Mouse (Mus musculus) cerebellum, postnatal 10 days (tissue): ENCODE data around the gene Map1a.

Experiments used
- DNase-seq, 2 experiments: peaks; one replicate each; pipeline ENCODE4 v3.0.0; 2021; ENCODE audit warnings: mixed read lengths in 2 of 2

Gene Map1a

DNA sequence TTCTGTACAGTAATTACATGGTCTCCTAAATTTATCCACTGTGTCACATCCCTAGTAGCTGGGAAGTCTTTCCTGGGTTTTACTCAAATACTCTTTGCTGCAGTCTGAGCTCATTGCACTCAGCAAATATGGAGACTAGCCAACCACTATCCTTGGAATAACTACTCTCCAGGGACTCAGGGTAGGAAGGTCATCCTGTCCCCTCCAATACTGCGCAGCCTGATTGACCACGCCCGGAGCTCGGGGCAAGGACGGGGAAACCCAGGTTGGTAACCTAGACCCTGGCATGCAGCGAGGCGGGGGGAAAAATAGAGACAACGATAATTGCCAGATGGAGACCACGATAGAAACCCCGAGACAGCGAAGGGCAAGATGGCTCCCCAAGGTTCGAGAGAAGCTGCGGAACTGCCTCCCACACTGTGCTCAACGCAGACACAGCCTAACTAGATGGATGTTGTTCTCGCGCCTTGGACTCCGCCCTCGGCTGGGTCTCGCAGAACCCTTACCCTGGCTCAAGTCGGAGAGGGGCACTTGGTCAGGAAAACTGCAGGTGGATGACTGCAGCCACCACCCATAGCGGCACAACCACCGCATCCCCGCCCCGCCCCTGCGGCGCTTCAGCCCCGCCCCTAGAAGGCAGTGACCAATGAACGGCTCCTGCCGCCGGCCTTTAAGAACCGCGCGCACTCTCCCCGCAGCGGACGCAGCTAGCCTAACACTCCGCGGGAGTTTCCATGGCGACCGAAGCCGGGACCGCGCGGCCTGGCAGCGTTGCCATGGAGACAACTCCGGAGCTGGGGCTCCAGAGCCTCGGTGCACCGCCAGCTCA lies at the start of gene Map1a:
TSS of gene Map1a (plus strand) at position 700 of the 829 bp plus-strand sequence.
- peak; percentile 98 to 99 for DNase-seq

- DNase-seq: no peak
These were observed 45.3 kb upstream of the Map1a start for GRCm38 (mm10) chr2:121244099-121244498.

GRCm38 (mm10) chr2:121249758-121250157 lies 39.6 kb upstream of the Map1a start:
- no peak for DNase-seq

GRCm38 (mm10) chr2:121268446-121268845 lies 21.0 kb upstream of the Map1a start:
- no peak for DNase-seq

DNA sequence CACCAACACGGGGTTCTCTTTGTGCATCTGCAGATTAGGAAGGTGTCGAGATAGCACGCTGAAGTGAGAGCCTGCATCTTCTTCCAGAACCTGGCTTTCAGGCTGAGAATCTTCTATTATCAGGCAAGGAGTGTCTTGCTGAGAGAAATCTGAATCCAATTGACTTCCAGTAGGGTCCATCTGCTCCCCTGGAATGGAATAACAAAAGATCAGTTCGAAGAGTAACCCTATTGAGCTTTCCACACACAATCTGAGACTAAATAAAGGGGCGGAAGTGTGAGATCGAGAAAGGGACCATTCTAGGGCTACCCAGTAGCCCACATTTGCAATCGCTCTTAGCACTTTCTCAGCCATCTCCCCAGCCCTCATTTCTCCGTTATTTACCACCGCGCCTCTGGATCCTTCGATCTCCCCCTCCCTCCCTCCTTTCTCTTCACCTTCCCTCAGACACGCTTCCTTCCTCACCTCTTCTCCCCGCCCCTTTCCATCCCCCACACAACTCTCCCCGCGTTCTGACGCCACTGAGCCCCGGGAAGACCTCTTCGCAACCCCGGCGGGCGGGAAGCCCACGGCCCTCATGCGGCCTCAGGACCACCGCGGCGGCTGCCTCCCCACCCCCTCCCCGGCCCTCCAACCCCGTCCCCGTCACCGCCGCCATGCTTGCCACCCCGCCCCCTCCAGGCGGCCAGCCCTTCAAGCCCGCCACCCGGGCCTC lies 18.7 kb upstream of the Map1a start:
- peak in 1 of 2 experiments; percentile 37 for DNase-seq

GRCm38 (mm10) chr2:121271236-121271927 lies 18.0 kb upstream of the Map1a start, which contains the start of gene Trp53bp1:
Gene Trp53bp1, minus strand, starts transcription at chr2:121271407.
- DNase-seq: peak; percentile 96 to 97

- DNase-seq: no peak
These were observed 17.4 kb upstream of the Map1a start for GRCm38 (mm10) chr2:121271928-121272516.

- DNase-seq: peak; percentile 41 to 47
These were observed 1.6 kb upstream of the Map1a start for GRCm38 (mm10) chr2:121287850-121288249.

DNA sequence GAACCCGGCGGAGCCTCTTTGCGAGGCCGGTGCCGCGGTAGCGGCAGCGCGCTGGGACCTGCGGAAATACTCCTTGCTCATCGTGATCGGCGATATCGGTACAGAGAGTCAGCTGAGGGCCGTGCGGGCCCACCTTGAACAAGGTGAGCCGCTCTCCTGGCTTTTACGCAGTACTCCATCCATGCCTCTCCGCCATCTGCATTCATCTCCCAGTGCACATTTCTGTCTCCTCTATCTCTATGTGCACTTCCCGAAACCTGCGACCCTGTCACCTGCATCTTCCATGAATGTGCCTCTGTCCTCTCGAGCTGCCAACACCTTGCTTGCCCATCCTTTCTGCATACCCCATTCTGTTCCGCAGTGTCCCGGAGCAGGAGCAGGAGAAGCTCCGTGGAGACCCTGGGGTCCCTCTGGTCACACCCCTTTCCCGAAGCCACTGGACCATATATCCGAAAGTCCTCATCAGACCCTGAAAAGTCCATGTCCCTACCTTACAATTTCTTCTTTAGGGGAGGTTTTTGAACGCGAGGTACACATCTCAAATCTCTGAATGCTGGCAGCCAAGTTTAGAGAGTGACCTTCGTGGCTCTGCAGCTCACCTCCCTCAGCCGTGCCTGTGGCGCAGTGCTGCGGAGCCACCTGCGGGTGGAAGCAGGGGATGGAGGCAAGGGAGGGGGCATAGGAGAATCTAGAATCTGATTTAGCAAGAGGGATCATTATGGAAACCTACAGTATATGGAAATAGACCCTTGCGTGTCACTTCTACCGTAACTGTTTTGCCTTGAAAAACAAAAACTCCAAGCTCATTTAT lies 535 bp downstream of the Map1a start:
- peak; percentile 39 to 51 for DNase-seq

- DNase-seq: peak in 1 of 2 experiments; percentile 11
These were observed 3.1 kb downstream of the Map1a start for GRCm38 (mm10) chr2:121292316-121293013.

DNA sequence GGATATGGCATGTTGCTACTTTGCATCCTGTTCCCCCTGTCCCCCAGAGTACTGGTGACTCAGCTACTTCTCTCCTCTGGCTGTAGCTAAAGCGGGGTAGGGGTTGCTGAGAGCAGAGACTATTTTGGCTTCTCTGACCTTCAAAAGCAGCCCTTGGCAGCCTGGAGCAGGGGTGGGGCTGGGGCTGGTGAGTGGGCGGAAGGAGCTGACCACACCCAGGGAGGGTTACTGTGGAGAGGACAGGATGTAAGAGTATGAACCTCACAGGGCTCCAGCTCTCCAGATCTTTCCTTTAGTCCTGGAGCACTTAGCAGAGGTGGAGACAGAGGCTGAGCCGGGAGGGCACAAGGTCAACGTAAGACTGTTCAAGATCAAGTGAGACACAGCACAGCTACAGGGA lies 4.8 kb downstream of the Map1a start:
- peak; percentile 59 to 67 for DNase-seq

DNA sequence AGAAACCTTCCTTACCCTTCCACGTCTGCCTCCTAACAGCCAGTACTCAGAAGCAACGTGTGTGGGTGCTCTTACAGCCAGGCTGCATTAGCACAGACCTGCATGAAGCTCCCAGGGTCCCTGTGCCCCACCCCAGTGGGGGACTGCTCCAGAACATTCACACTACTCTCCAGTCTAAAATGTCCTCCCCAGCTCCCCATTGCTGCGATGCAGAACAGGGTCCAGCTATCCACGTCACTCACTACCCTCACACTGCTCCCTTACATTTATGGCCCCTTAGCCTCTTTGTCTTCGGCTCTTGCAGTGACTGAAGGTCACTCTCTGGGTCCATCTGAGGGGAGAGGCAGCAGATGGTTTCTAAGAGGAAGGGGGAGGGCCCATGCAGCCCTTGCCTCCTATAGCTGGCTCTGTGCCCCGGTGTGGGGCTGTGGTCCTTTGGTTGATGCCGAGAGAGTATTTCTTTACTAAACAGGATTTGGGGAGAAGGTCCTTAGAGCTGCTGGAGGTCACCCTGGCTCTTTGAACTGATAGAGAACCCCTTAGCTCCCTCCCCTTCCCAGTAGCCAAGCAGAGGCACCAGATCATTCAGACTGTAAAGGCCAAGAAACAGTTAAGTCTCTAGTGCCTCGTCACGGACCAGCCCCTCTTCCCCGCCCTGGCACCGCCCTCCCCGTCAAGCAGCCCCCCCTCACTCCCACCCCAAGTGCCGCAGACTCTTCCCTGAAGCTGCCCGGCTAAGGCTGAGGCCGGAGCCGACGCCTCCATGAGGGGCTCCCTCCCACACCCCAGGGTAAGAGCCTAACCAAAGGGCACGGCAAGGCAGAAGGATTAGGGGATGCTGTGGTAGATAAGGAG lies 5.6 kb downstream of the Map1a start:
- peak; percentile 92 to 94 for DNase-seq

DNA sequence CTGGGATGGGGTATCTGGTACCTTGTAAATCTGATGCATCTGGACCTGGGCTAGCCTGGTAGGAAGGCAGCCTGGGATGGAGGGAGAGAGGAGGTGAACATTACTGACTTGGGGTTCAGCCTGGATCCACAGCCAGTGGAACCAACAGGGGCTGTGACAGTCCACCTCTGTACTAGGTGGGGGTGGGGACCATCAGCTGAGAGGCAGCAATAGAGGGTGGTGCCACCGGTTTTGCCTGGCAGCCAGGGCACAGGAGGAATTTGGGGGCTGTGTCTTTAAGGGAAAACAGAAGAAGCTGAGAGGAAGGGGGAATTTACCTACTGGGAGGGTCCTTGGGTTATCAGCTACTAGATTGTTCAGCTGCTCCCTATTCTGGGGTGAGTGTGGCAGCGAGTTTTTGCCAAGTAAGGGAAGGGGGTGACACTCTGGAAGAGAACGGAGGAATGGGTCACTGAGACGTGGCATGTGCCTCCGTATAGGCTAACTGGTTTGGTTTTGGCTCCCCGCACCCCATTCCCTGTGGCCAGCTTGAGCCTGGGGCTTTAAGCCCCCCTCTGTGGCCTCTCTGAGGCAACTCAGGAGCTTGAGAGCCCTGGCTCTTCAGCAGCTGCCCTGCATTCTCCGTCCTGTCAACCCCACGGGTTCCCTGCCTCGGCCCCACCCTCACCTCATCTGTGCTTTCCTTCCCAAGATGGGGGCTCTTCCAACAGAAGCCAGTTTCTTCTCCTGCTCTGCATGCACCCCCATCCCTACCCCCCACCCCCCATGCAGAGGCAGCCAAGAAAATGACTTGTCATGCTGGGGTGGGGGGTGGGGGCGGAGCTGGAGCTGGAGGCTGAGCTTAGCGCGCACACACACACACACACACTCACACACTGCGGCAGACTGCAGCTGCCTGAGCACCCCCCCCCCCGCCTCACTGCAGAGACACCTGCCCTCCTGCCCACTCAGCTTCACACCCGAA lies 6.5 kb downstream of the Map1a start:
- DNase-seq: peak; percentile 75

DNA sequence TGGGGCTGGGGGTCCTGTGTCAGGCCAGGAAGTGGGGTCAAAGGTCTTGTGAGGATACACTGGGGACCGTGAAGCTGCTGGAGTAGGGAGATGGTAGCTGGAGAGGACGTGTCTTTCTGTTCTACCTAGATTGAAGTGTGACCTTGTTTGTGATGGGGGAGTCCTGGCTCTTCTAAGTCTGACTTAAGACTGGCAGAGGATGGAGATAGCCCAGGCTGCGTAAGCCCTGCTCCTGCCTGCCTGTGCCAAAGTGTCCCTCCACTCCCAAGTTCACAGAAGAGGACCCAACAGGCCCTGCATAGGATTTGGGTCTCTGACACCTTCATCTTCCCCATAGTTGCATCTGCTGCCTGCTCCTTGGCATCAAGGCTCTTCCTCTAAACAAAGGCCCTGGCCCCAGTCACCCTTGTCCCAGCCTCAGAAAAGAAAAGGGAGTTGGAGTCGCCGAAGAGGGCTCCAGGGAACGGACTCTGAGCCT lies 7.4 kb downstream of the Map1a start:
- peak in 1 of 2 experiments; percentile 48 for DNase-seq

DNA sequence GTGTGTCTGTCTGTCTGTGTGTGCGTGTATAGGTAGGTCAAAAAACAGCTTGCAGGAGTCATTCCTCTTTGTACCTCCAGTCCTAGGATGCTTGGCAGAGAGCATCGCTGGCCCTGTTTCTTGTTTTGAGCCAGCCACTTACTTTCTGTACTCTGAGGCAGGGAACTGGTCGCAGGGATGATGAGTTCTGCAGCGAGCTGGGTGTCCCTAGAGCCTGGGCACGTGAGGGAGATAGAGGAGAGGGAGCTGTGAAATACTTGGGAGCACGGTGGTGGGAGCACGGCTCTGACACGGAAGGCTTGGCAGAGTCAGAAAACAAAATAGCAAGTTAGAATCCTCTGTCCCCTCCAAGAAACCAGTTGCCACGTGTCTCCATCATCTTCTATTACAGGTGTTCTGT lies 8.3 kb downstream of the Map1a start:
- peak in 1 of 2 experiments; percentile 26 for DNase-seq

GRCm38 (mm10) chr2:121298131-121298530 lies 8.7 kb downstream of the Map1a start:
- DNase-seq: peak in 1 of 2 experiments; percentile 23

DNA sequence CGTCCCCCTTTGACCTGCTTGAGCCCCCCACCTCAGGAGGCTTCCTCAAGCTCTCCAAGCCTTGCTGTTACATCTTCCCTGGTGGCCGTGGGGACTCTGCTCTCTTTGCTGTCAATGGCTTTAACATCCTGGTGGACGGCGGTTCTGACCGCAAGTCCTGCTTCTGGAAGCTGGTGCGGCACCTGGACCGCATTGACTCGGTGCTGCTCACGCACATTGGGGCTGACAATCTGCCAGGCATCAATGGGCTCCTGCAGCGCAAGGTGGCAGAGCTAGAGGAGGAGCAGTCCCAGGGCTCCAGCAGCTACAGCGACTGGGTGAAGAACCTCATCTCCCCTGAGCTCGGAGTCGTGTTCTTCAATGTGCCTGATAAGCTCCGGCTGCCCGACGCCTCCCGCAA lies 10.1 kb downstream of the Map1a start:
- peak in 1 of 2 experiments; percentile 24 for DNase-seq

DNA sequence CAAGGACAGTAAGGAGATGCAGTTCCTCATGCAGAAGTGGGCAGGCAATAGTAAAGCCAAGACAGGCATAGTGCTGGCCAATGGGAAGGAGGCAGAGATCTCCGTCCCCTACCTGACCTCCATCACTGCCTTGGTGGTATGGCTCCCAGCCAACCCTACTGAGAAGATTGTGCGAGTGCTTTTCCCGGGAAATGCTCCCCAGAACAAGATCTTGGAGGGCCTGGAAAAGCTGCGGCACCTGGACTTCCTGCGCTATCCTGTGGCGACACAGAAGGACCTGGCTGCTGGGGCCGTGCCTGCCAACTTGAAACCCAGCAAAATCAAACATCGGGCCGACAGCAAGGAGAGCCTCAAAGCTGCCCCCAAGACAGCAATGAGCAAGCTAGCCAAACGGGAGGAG lies 10.6 kb downstream of the Map1a start:
- DNase-seq: peak; percentile 42 to 44

- DNase-seq: no peak
These were observed 19.6 kb downstream of the Map1a start for GRCm38 (mm10) chr2:121308997-121309416.
